Mouse (Mus musculus) limb, embryonic 12.5 days (tissue): ENCODE results near the gene Parvb. TPM values are rescaled to one million over a fixed set of nuclear protein-coding genes. Genes with fewer than 3 reads are reported as not detected.

Source experiments
- ATAC-seq: fragments of 200-750 bp; cut with Nextera tagmentation; 2 replicates; pipeline ENCODE4 v1.8.0; 2017; ENCODE audit warnings: low read depth, moderate TSS enrichment; ENCODE audit not compliant: insufficient number of reproducible peaks, insufficient read depth, low FRiP score, low TSS enrichment
- H3K27ac ChIP-seq: fragments of 300-500 bp; sonication (generic); 2 replicates; pipeline ENCODE4 v1.5.1; 2016; ENCODE audit warnings: mild to moderate bottlenecking, moderate library complexity
- H3K27me3 ChIP-seq: fragments of 300-500 bp; sonication (generic); 2 replicates; pipeline ENCODE4 v1.6.1; 2016; ENCODE audit warnings: mild to moderate bottlenecking, moderate library complexity
- H3K36me3 ChIP-seq: fragments of 300-500 bp; sonication (generic); 2 replicates; pipeline ENCODE4 v1.6.1; 2016; ENCODE audit warnings: mild to moderate bottlenecking, moderate library complexity
- H3K4me1 ChIP-seq: fragments of 300-500 bp; sonication (generic); replicated peaks from 2 replicates; pipeline ENCODE4 v1.6.1; 2016
- H3K4me2 ChIP-seq: fragments of 300-500 bp; sonication (generic); 2 replicates; pipeline ENCODE4 v1.6.1; 2016; ENCODE audit warnings: mild to moderate bottlenecking, moderate library complexity
- H3K4me3 ChIP-seq: fragments of 300-500 bp; sonication (generic); replicated peaks from 2 replicates; pipeline ENCODE4 v1.5.1; 2016; ENCODE audit warnings: mild to moderate bottlenecking
- H3K9ac ChIP-seq: fragments of 300-500 bp; sonication (generic); replicated peaks from 2 replicates; pipeline ENCODE4 v1.6.1; 2016; ENCODE audit warnings: mild to moderate bottlenecking, moderate library complexity
- H3K9me3 ChIP-seq: fragments of 300-500 bp; sonication (generic); 2 replicates; pipeline ENCODE4 v1.6.1; 2016; ENCODE audit warnings: mild to moderate bottlenecking, moderate library complexity
- WGBS: fragments of 180-500 bp; shearing (Covaris S2); methylation state at CpG from one replicate; pipeline ENCODE4 v1.1.7; 2016; 5-methylcytosine and 5-hydroxymethylcytosine counted together
- polyA plus RNA-seq: library from polyadenylated mRNA; unstranded; fragments of >200 nt; fragmentation: Nextera tagmentation; extraction: Ambion mirVana; gene quantifications from 2 replicates; pipeline ENCODE4 v1.2.1, GENCODE M21; 2016

The Parvb gene
- polyA plus RNA-seq, result 3.9 TPM in 2 replicates

DNA sequence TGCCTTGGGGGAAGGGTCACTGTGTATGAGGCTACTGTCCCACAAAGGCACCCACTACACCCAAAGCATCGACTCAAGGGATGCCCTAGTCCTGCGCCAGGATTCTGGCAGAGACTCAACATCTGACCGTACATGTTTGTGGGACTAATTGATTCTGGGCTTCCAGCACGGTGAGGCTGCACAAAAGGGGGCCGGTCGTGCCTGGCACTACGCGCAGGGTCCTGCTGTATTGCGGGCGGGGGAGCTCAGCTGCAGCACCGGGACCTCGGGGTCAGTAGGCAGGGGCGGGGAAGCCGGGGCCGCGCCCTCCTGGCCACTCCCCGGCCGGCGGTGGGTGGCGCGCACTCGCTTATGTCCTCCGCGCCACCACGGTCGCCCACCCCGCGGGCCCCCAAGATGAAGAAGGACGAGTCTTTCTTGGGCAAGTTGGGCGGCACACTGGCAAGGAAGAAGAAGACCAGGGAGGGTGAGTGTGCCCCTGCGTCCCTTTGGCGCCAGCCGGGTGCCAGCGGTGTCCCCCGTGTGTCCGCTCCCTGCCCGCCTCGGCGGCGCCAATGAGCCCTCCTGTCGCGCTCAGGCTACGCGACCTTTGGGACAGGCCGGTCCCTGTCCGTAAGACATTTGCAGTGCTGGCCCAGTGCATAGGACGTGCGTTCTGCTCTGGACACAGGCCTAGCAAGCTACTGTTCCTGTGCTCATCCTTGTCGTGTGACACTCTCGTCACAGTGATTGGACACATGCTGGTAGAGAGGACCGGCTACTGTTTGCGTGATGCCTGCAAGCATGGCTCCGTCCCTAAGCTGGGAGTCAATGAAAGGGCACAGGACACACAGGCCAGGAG, at the start of gene Parvb:
Gene Parvb, plus strand, starts transcription at position 323 of the 841 bp plus-strand sequence.
- H3K4me1 ChIP-seq, result peaks cover 29% of the 10 kb centered on the region
- 0 out of 2 replicates have a peak within 1 kb of the TSS, but pooled peaks have one; percentile 13 for H3K27ac ChIP-seq
- WGBS, result 1% methylated on average over 53 of the region's 53 CpGs
- H3K4me2 ChIP-seq, result peak within 1 kb of the TSS; percentile 97
- no peaks in the 10 kb centered on the region for H3K36me3 ChIP-seq
- H3K9me3 ChIP-seq, result no peaks in the 10 kb centered on the region
- H3K9ac ChIP-seq, result peak within 1 kb of the TSS; percentile 62
- H3K27me3 ChIP-seq, result peaks cover 5% of the 10 kb centered on the region; the same call in 1 of the 2 replicates
- peak within 1 kb of the TSS; percentile 53 for H3K4me3 ChIP-seq
- ATAC-seq, result peak; percentile 38; the same call in 1 of the 2 replicates

DNA sequence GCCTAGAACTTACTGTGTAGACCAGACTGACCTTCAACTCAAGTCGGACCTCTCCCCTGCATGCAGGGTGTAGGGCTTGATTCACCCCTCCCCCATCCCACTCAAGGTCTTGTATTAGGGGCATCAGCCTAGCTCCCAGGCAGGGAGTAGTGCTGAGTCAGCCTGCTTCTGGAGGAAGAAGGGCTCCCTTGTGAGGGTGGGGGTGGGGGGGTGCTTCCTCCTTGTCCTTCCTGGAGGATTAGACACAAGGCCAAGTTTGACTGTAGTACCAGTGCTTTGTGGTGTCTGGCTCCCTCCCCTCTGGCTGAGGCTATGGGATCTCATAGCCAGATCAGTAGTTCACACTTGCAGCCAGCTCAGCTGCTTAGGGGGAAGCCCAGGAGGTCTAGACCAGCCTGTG, 47.9 kb upstream of the Parvb start:
- Histone ChIP-seq H3K9ac (no peak overlapping the region; the same call in 1 of the 2 replicates), H3K4me1 (peaks cover 27% of the 10 kb centered on the region), H3K9me3 (no peaks in the 10 kb centered on the region), H3K4me3 (no peak overlapping the region), H3K36me3 (no peaks in the 10 kb centered on the region), H3K27ac (no peak overlapping the region), H3K4me2 (no peak overlapping the region), H3K27me3 (no peaks in the 10 kb centered on the region; the same call in none of the 2 replicates)
- ATAC-seq, result no peak
- WGBS, result 38% methylated on average over 1 of the region's 1 CpGs

DNA sequence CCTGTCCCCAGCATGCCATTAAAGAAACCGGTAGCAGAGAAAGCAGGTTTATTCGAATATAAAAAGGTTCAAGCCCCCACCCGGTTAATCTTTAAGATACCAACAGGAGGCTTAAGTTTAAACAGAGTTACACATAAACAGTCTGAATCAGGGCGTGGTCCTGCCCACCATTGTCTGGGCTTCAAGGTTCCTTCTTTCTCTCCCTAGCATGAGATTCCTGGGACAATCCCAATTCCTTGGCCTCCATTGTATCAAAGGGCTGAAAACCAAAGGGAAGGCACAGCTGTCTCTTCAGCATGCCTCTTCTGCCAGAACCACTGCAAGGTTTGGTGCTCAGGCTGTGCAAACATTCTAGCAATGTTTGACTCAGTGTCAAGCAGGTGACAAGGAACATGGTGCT, 45.6 kb upstream of the Parvb start:
- Histone ChIP-seq H3K27me3 (no peaks in the 10 kb centered on the region; the same call in 1 of the 2 replicates), H3K4me3 (no peak overlapping the region), H3K4me2 (no peak overlapping the region), H3K9ac (no peak overlapping the region), H3K4me1 (peaks cover 27% of the 10 kb centered on the region), H3K9me3 (no peaks in the 10 kb centered on the region), H3K36me3 (no peaks in the 10 kb centered on the region), H3K27ac (no peak overlapping the region)
- ATAC-seq, result no peak
- 69% methylated on average over 4 of the region's 4 CpGs for WGBS

- Histone ChIP-seq H3K4me1 (peaks cover 20% of the 10 kb centered on the region), H3K9me3 (no peaks in the 10 kb centered on the region), H3K4me3 (no peak overlapping the region), H3K27me3 (no peaks in the 10 kb centered on the region; the same call in 1 of the 2 replicates), H3K27ac (no peak overlapping the region), H3K4me2 (no peak overlapping the region), H3K36me3 (no peaks in the 10 kb centered on the region), H3K9ac (no peak overlapping the region)
- no peak for ATAC-seq
- 58% methylated on average over 2 of the region's 2 CpGs for WGBS
Measured at GRCm38 (mm10) chr15:84188887-84189530, 42.8 kb upstream of the Parvb start.

DNA sequence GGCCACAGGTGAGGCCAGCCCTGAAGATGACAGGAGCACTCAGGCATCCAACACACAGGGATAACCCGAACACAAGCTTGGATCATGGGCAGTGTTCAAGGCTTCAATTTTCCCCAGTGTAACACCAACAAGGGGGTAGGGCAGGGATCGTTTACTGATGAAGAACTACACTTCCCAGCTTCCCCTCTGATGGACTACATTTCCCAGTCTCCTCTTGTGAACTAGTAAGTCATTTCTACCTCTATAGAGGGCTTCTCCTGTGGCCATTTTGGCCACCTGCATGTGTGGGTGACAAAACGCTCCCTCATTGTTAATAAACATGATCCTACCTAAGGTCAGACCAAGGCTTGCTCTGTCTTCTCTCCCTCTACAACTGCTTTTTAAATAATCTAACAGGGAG, 42.0 kb upstream of the Parvb start:
- no peak overlapping the region for H3K4me2 ChIP-seq
- H3K27ac ChIP-seq, result no peak overlapping the region
- peaks cover 11% of the 10 kb centered on the region for H3K4me1 ChIP-seq
- no peaks in the 10 kb centered on the region; the same call in 1 of the 2 replicates for H3K27me3 ChIP-seq
- ATAC-seq, result no peak
- no peaks in the 10 kb centered on the region for H3K9me3 ChIP-seq
- 39% methylated on average over 3 of the region's 3 CpGs for WGBS
- no peaks in the 10 kb centered on the region for H3K36me3 ChIP-seq
- no peak overlapping the region for H3K4me3 ChIP-seq
- H3K9ac ChIP-seq, result no peak overlapping the region

DNA sequence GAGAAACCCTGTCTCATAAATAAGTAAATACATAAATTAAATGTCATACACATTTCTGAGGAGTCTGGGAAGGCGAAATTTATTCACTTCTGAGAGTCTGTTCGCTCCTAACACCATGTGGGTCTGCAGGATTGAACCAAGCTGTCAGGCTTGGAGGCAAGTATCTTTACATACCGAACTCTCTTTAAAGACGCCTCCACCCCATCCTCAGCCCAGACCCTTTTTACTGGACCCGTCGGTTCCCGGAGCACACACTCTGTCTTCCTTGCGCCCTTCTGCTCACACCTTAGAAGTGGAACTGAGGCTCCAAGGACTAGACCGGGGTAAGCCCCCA, 40.2 kb upstream of the Parvb start:
- Histone ChIP-seq H3K9me3 (no peaks in the 10 kb centered on the region), H3K4me3 (peak overlapping the region; percentile 94), H3K27ac (0 out of 2 replicates have a peak overlapping the region, but pooled peaks have one; percentile 88), H3K4me2 (peak overlapping the region; percentile 77), H3K36me3 (peaks cover 14% of the 10 kb centered on the region), H3K9ac (peak overlapping the region; percentile 88), H3K4me1 (peaks cover 11% of the 10 kb centered on the region), H3K27me3 (no peaks in the 10 kb centered on the region)
- 2% methylated on average over 9 of the region's 9 CpGs for WGBS
- ATAC-seq, result peak; percentile 1; the same call in 1 of the 2 replicates

DNA sequence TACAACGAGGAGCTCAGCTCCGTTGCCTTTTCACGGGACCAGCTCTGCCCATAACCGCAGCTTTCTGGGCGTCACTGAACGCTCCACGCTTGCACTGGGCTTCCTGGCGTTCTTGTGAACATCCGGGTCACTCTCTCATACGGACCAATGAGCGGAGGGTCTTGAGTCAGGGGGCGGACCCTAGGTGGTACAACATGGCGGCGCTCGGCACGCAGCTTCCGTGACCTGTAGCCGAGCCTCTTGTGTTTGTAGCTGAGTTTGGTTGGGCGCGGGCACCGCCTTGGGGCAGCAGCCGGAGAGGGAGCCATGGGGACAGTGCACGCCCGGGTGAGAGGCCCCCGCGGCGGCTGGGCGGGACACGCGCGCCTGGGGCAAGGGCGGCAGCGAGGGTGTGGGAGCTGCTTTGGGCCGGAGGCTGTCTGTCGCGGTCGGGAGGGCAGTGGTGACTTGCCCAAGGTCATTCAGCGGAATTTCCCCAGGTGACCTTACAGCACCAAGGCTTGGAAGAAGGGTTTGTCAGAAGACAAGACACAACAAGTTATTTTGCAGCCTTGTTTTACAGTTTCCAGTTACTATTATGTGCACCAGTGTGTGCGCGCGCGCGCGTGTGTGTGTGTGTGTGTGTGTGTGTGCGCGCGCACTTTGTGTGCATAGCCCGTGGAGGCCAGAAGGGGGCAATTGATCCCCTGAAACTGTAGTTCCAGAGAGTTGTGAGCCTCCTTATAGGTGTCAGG, 39.6 kb upstream of the Parvb start, which contains the start of gene Samm50:
Gene Samm50, plus strand, starts transcription at position 184 of the 734 bp plus-strand sequence.
- Histone ChIP-seq H3K9me3 (no peaks in the 10 kb centered on the region), H3K4me2 (peak within 1 kb of the TSS; percentile 77), H3K4me3 (peak within 1 kb of the TSS; percentile 94), H3K9ac (peak within 1 kb of the TSS; percentile 88), H3K27ac (peak within 1 kb of the TSS; percentile 88), H3K27me3 (no peaks in the 10 kb centered on the region), H3K4me1 (peaks cover 11% of the 10 kb centered on the region), H3K36me3 (peaks cover 19% of the 10 kb centered on the region)
- 7% methylated on average over 48 of the region's 48 CpGs for WGBS
- peak; percentile 95 for ATAC-seq

DNA sequence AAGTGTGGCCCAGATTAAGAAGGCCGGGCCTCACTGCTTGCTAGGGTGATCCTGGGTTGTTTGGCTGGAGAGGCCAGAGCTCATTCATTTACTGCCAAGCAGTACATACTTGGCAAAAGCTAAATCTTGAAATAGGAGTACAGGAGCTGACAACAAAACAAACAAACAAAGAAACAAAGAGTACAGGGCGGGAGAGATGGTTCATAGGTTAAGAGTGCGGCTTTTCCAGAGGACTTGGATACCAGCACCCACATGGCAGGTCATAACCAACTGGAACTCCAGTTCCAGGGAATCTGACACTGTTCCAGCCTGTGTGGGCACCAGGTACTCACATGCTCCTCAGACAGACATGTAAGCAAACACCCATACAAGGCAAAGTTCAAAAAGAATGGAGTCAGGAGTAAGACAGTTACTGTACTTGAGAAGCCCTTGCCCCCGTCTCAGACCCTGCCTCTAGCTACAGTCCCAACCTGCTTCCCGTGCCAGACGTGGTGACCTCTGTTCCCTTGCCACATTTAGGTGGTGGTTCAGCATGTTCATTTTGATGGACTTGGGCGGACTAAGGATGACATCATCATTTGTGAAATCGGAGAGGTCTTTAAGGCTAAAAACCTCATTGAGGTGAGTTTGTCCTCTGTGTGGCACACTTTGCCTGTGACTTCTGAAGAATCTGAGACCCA, 35.2 kb upstream of the Parvb start:
- H3K4me3 ChIP-seq, result no peak overlapping the region
- no peak for ATAC-seq
- no peaks in the 10 kb centered on the region for H3K27me3 ChIP-seq
- H3K27ac ChIP-seq, result no peak overlapping the region
- peaks cover 11% of the 10 kb centered on the region for H3K4me1 ChIP-seq
- no peak overlapping the region for H3K9ac ChIP-seq
- no peak overlapping the region for H3K4me2 ChIP-seq
- no peaks in the 10 kb centered on the region for H3K9me3 ChIP-seq
- H3K36me3 ChIP-seq, result peaks cover 63% of the 10 kb centered on the region
- WGBS, result 86% methylated on average over 8 of the region's 8 CpGs

GRCm38 (mm10) chr15:84207327-84207726, 24.5 kb upstream of the Parvb start:
- H3K27ac ChIP-seq, result no peak overlapping the region
- H3K4me3 ChIP-seq, result no peak overlapping the region
- H3K4me1 ChIP-seq, result peaks cover under 1% of the 10 kb centered on the region; the same call in 1 of the 2 replicates
- WGBS, result 89% methylated on average over 4 of the region's 4 CpGs
- H3K9me3 ChIP-seq, result no peaks in the 10 kb centered on the region
- H3K36me3 ChIP-seq, result peaks cover 94% of the 10 kb centered on the region
- H3K9ac ChIP-seq, result no peak overlapping the region
- no peak for ATAC-seq
- no peaks in the 10 kb centered on the region for H3K27me3 ChIP-seq
- no peak overlapping the region for H3K4me2 ChIP-seq

DNA sequence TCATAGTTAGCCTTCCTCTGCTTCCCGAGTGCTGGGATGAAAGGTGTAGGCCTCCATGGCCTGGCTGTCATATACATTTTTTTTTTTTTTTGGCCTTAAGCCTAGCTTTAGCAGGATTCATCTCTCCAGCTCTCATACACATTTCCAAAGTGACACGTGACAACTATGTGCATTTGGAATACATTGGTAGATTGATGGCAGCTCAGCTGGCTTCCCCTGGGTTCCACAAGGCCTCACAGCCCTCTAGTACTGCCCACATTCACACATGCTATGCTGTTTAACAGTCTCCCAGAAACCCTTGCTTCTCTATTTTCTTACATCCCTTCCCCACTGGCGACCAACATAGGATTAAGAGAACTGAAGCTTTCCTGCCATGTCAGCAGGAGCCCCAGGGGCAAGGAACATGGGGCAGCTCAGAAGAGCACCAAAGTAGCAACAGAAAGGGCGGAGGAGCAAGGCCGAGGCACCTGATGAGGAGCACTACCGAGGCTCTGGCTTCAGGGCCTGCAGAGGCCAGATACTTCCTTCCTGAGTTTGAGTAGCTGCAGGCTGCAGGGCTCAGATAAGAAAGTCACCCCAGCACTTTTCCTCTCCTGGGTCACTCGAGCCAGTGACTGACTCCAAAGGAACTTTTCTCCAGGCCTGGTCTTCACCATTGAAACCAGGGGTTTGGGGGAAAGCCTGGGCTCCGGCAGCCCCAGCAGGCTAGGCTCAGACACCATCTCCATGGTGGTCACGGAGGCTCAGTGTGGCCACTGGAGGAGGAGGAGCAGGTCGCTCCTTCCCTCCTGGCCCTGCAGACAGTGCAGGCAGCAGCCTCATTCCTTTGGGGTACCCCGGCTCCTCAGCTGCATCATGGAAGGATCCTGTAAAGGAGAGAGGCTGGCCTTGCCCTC, 22.1 kb upstream of the Parvb start:
- Histone ChIP-seq H3K36me3 (peaks cover 76% of the 10 kb centered on the region), H3K4me2 (no peak overlapping the region), H3K27ac (no peak overlapping the region), H3K9ac (no peak overlapping the region), H3K4me1 (peaks cover 25% of the 10 kb centered on the region), H3K4me3 (no peak overlapping the region), H3K27me3 (no peaks in the 10 kb centered on the region), H3K9me3 (no peaks in the 10 kb centered on the region)
- no peak for ATAC-seq
- 89% methylated on average over 11 of the region's 11 CpGs for WGBS
